Mouse (Mus musculus): ENCODE measurements around the gene Man2a1.
"Not testable (repeated sequence)": the region's sequence is repeated elsewhere in the genome, so short reads cannot be mapped to it uniquely, and the experiment has no call there.

The Man2a1 gene

GRCm38 (mm10) chr17:64719760-64720159 lies 119.2 kb downstream of the Man2a1 start:
- no peak for DNase-seq

- no peak for DNase-seq
Observed at GRCm38 (mm10) chr17:64721112-64721511, 120.6 kb downstream of the Man2a1 start.

GRCm38 (mm10) chr17:64723162-64723561 lies 122.6 kb downstream of the Man2a1 start:
- DNase-seq: no peak

GRCm38 (mm10) chr17:64725214-64725613 lies 124.7 kb downstream of the Man2a1 start:
- peak; percentile 4 for DNase-seq

GRCm38 (mm10) chr17:64726032-64726431 lies 125.5 kb downstream of the Man2a1 start:
- no peak for DNase-seq

GRCm38 (mm10) chr17:64735492-64735891 lies 135.0 kb downstream of the Man2a1 start:
- no peak for DNase-seq

- DNase-seq: no peak
Observed at GRCm38 (mm10) chr17:64737918-64738317, 137.4 kb downstream of the Man2a1 start.

- DNase-seq: no peak
Observed at GRCm38 (mm10) chr17:64739129-64739528, 138.6 kb downstream of the Man2a1 start.

GRCm38 (mm10) chr17:64742715-64743605 lies 142.4 kb downstream of the Man2a1 start:
- no peak for DNase-seq

GRCm38 (mm10) chr17:64743606-64744300 lies 143.2 kb downstream of the Man2a1 start:
- no peak for DNase-seq

- DNase-seq: no peak
Observed at GRCm38 (mm10) chr17:64746637-64747225, 146.2 kb downstream of the Man2a1 start.

- DNase-seq: no peak
Observed at GRCm38 (mm10) chr17:64747461-64747860, 146.9 kb downstream of the Man2a1 start.

- DNase-seq: no peak
Observed at GRCm38 (mm10) chr17:64748131-64748530, 147.6 kb downstream of the Man2a1 start.

GRCm38 (mm10) chr17:64749146-64749545 lies 148.6 kb downstream of the Man2a1 start:
- no peak for DNase-seq

- DNase-seq: no peak
Observed at GRCm38 (mm10) chr17:64751249-64751648, 150.7 kb downstream of the Man2a1 start.

- DNase-seq: no peak
Observed at GRCm38 (mm10) chr17:64752126-64753019, 151.8 kb downstream of the Man2a1 start.

GRCm38 (mm10) chr17:64753507-64753906 lies 153.0 kb downstream of the Man2a1 start:
- DNase-seq: no peak

GRCm38 (mm10) chr17:64754142-64754863 lies 153.8 kb downstream of the Man2a1 start:
- peak; percentile 27 for DNase-seq

- DNase-seq: no peak
Observed at GRCm38 (mm10) chr17:64755191-64755590, 154.7 kb downstream of the Man2a1 start.

- not testable (repeated sequence) for DNase-seq
Observed at GRCm38 (mm10) chr17:64762651-64763050, 162.1 kb downstream of the Man2a1 start.

- DNase-seq: no peak
Observed at GRCm38 (mm10) chr17:64763491-64763890, 163.0 kb downstream of the Man2a1 start.

All from retina, postnatal 1 day (tissue).